Mouse (Mus musculus): ENCODE results near the gene Car14. TPM values are rescaled to one million over a fixed set of nuclear protein-coding genes. Genes with fewer than 3 reads are reported as not detected.

Car14 gene
- polyA plus RNA-seq, 1 experiment from 2014 or later, result 7.6 TPM

DNA sequence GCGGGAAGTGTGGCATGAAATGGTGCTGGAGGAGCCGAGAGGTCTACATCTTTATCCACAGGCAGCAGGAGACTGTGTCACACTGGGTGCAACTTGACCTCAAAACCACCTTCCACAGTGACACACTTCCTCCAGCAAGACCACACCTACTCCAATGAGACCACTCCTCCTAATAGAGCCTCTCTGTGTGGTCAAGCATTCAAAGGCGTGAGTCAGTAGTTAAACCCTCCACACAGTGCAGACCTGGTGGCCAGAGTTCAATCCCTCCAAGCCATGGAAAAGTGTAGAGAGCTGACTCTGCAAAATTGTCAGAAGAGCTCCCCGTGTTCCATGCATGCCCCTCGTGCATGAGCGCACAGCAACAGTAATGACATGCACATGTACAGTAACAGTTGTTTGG lies 38.3 kb upstream of the Car14 start:
- no peaks in the 10 kb centered on the region for H3K4me1 ChIP-seq (ENCODE audit: control insufficient read depth, insufficient read depth, low read length)
- 78% methylated on average over 6 of the region's 6 CpGs for whole genome bisulfite sequencing
- no peak overlapping the region for H3K4me2 ChIP-seq (ENCODE audit: low read length)
- no peak overlapping the region for H3K9ac ChIP-seq (ENCODE audit: low read depth, low read length)
- no peak for ATAC-seq
- H3K9me3 ChIP-seq (replicated peaks; ENCODE audit: control insufficient read depth, low read length, poor library complexity, severe bottlenecking), result no peaks in the 10 kb centered on the region
- H3K36me3 ChIP-seq (ENCODE audit: control insufficient read depth, insufficient read depth, low read length), result peaks cover 15% of the 10 kb centered on the region
- no peak overlapping the region for H3K4me3 ChIP-seq (ENCODE audit: low read depth, low read length)
- no peak overlapping the region for H3K27ac ChIP-seq (ENCODE audit: low read length)
- H3K27me3 ChIP-seq (ENCODE audit: control insufficient read depth, insufficient read depth, low read depth, low read length), result no peaks in the 10 kb centered on the region

DNA sequence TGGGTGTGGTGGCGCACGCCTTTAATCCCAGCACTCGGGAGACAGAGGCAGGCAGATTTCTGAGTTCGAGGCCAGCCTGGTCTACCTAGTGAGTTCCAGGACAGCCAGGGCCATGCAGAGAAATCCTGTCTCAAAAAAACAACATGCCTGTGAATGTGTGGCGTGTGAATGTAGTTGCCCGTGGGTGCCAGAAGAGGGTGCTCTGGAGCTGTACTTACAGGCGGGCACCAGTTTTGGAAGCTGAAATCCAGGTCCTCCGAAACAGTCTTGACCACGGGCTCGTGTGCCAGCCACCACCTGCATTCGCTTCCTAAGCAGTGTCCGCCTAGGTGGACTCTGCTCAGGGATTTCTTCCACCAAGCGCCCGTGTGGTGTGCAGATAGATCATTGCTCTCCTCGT lies 34.3 kb upstream of the Car14 start:
- Histone ChIP-seq H3K27me3 (ENCODE audit: control insufficient read depth, insufficient read depth, low read depth, low read length) (no peaks in the 10 kb centered on the region), H3K4me3 (ENCODE audit: low read depth, low read length) (no peak overlapping the region), H3K36me3 (ENCODE audit: control insufficient read depth, insufficient read depth, low read length) (peaks cover 17% of the 10 kb centered on the region), H3K4me2 (ENCODE audit: low read length) (no peak overlapping the region), H3K9ac (ENCODE audit: low read depth, low read length) (no peak overlapping the region), H3K9me3 (replicated peaks; ENCODE audit: control insufficient read depth, low read length, poor library complexity, severe bottlenecking) (no peaks in the 10 kb centered on the region), H3K4me1 (ENCODE audit: control insufficient read depth, insufficient read depth, low read length) (no peaks in the 10 kb centered on the region), H3K27ac (ENCODE audit: low read length) (no peak overlapping the region)
- 97% methylated on average over 15 of the region's 15 CpGs for WGBS
- no peak for ATAC-seq

DNA sequence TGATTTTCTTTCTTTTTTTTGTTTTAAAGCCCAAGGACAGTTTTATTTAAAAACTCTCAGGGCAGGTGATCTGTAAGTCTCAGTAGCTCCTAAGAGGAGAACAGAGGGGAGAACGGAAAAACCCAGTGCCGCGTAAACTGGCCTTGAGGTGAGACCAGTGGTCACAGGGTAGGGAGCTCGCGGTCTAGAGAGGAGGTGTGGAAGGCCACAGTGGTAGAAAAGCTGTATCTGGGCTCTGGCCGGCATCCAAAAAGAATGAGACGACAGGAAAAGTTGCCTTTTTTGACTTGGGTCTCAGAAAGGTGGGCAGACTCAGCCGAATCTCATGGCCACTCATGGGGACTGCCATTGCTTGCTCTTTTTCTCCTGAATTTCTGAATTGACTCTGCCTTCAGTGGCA lies 33.7 kb upstream of the Car14 start:
- peaks cover 17% of the 10 kb centered on the region for H3K36me3 ChIP-seq (ENCODE audit: control insufficient read depth, insufficient read depth, low read length)
- ATAC-seq, result no peak

DNA sequence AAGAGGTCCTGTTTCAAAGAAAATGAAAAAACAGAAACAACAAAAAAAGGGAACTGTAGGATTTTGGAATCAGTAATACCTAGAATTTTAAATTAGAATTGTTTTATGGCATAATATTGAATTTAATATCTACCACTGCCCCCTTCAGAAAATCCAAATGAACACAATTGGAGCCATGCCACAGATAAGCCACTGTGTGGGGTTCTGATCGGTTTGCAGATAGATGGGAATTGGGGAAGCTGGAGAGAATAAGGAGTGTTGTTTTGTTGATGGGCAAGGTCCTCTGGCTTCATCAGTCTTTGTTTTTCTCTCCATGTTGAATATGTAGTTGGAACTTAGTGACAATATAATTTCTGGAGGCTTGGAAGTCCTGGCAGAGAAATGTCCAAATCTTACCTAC lies 30.0 kb upstream of the Car14 start:
- Histone ChIP-seq H3K27me3 (ENCODE audit: control insufficient read depth, insufficient read depth, low read depth, low read length) (no peaks in the 10 kb centered on the region), H3K4me2 (ENCODE audit: low read length) (no peak overlapping the region), H3K9ac (ENCODE audit: low read depth, low read length) (no peak overlapping the region), H3K36me3 (ENCODE audit: control insufficient read depth, insufficient read depth, low read length) (peaks cover 15% of the 10 kb centered on the region), H3K9me3 (replicated peaks; ENCODE audit: control insufficient read depth, low read length, poor library complexity, severe bottlenecking) (no peaks in the 10 kb centered on the region), H3K27ac (ENCODE audit: low read length) (no peak overlapping the region), H3K4me3 (ENCODE audit: low read depth, low read length) (no peak overlapping the region), H3K4me1 (ENCODE audit: control insufficient read depth, insufficient read depth, low read length) (peaks cover 3% of the 10 kb centered on the region; the same call in 1 of the 2 replicates)
- no peak for ATAC-seq
- WGBS, result 90% methylated on average over 1 of the region's 1 CpGs

More for the DNA sequence above, 33.7 kb upstream of the Car14 start:
- H3K4me2 ChIP-seq (ENCODE audit: low read length), result no peak overlapping the region
- WGBS, result 94% methylated on average over 8 of the region's 8 CpGs
- no peaks in the 10 kb centered on the region for H3K27me3 ChIP-seq (ENCODE audit: control insufficient read depth, insufficient read depth, low read depth, low read length)
- no peak overlapping the region for H3K27ac ChIP-seq (ENCODE audit: low read length)
- H3K4me3 ChIP-seq (ENCODE audit: low read depth, low read length), result no peak overlapping the region
- H3K9ac ChIP-seq (ENCODE audit: low read depth, low read length), result no peak overlapping the region
- H3K4me1 ChIP-seq (ENCODE audit: control insufficient read depth, insufficient read depth, low read length), result no peaks in the 10 kb centered on the region
- no peaks in the 10 kb centered on the region for H3K9me3 ChIP-seq (replicated peaks; ENCODE audit: control insufficient read depth, low read length, poor library complexity, severe bottlenecking)

DNA sequence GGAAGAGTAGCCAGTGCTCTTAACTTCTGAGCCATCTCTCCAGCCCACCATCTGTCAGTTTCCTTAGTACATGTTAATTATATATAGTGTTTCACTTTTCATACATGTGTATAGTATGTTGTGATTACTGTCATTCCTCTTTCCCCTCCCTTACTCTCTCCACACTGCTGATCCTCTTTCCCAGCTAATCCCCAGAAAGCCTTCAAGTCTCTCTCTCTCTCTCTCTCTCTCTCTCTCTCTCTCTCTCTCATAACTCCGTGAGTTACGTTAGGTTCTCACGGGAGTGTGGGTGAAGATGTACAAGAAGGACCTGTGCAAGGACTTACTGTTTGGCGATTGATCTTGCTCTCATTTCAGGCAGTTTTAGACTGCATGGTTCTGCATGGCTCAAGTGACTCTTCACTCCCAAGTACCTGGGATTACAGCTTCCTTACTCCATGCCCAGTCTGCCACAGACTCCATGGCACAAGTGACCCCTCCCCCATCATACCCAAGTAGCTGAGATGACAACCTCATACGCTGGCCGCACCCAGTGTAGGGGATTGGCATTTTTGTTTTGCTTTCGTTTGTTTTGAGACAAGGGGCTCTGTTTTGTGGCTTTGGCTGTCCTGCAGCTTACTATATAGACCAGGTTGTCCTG lies 28.7 kb upstream of the Car14 start:
- Histone ChIP-seq H3K4me2 (ENCODE audit: low read length) (no peak overlapping the region), H3K27me3 (ENCODE audit: control insufficient read depth, insufficient read depth, low read depth, low read length) (no peaks in the 10 kb centered on the region), H3K9ac (ENCODE audit: low read depth, low read length) (no peak overlapping the region), H3K4me3 (ENCODE audit: low read depth, low read length) (no peak overlapping the region), H3K36me3 (ENCODE audit: control insufficient read depth, insufficient read depth, low read length) (peaks cover 6% of the 10 kb centered on the region), H3K9me3 (replicated peaks; ENCODE audit: control insufficient read depth, low read length, poor library complexity, severe bottlenecking) (no peaks in the 10 kb centered on the region), H3K4me1 (ENCODE audit: control insufficient read depth, insufficient read depth, low read length) (peaks cover 3% of the 10 kb centered on the region; the same call in 1 of the 2 replicates), H3K27ac (ENCODE audit: low read length) (no peak overlapping the region)
- no peak for ATAC-seq
- WGBS, result 85% methylated on average over 7 of the region's 7 CpGs

DNA sequence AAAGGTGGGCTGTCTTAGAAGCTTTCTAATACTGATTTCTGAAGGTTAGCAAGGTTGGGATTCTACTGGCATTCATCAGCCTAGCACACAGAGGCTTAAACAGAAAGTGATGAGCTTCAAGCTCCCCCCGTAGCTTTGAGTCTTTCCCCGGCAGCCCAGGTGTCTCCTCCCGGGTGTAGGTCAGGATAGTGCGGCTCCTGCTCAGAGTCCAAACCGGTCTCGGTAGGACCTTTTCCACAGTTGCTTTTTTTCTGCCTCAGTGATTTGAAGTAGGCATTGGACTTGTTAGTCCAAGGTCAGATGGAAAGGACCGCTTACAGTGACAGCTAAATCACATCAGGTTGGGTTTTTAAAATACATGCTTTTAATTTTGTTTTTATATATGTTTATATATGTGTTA lies 28.1 kb upstream of the Car14 start:
- 92% methylated on average over 7 of the region's 7 CpGs for WGBS

DNA sequence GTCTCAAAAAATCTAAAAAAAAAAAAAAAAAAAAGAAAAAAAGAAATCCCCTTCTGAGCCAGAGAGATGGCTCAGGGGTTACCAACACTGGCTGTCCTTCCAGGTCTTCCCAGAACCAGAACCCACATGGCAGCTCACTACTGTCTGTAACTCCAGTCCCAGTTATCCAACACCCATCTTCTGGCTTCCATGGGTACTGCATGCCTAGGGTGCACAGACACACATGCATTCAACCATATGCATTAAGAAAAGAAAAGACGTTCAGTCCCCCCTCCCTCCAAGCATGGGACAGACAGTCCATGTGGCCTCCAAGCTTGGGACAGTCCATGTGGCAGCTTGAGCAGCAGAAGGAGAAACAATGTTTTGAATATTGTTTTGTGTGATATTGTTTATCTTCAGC lies 27.7 kb upstream of the Car14 start:
- H3K9me3 ChIP-seq (replicated peaks; ENCODE audit: control insufficient read depth, low read length, poor library complexity, severe bottlenecking), result no peaks in the 10 kb centered on the region
- H3K4me2 ChIP-seq (ENCODE audit: low read length), result no peak overlapping the region
- no peaks in the 10 kb centered on the region for H3K27me3 ChIP-seq (ENCODE audit: control insufficient read depth, insufficient read depth, low read depth, low read length)
- no peak overlapping the region for H3K27ac ChIP-seq (ENCODE audit: low read length)
- H3K4me1 ChIP-seq (ENCODE audit: control insufficient read depth, insufficient read depth, low read length), result peaks cover 3% of the 10 kb centered on the region; the same call in 1 of the 2 replicates
- WGBS, result 48% methylated on average over 1 of the region's 1 CpGs
- no peak for ATAC-seq
- no peak overlapping the region for H3K4me3 ChIP-seq (ENCODE audit: low read depth, low read length)
- no peaks in the 10 kb centered on the region for H3K36me3 ChIP-seq (ENCODE audit: control insufficient read depth, insufficient read depth, low read length)
- no peak overlapping the region for H3K9ac ChIP-seq (ENCODE audit: low read depth, low read length)

More for the DNA sequence above, 28.1 kb upstream of the Car14 start:
- no peak overlapping the region for H3K4me3 ChIP-seq (ENCODE audit: low read depth, low read length)
- no peaks in the 10 kb centered on the region for H3K27me3 ChIP-seq (ENCODE audit: control insufficient read depth, insufficient read depth, low read depth, low read length)
- no peak overlapping the region for H3K27ac ChIP-seq (ENCODE audit: low read length)
- H3K4me1 ChIP-seq (ENCODE audit: control insufficient read depth, insufficient read depth, low read length), result peaks cover 3% of the 10 kb centered on the region; the same call in 1 of the 2 replicates
- ATAC-seq, result no peak
- H3K9ac ChIP-seq (ENCODE audit: low read depth, low read length), result no peak overlapping the region
- no peaks in the 10 kb centered on the region; the same call in 1 of the 2 replicates for H3K36me3 ChIP-seq (ENCODE audit: control insufficient read depth, insufficient read depth, low read length)
- H3K9me3 ChIP-seq (replicated peaks; ENCODE audit: control insufficient read depth, low read length, poor library complexity, severe bottlenecking), result no peaks in the 10 kb centered on the region
- no peak overlapping the region for H3K4me2 ChIP-seq (ENCODE audit: low read length)

DNA sequence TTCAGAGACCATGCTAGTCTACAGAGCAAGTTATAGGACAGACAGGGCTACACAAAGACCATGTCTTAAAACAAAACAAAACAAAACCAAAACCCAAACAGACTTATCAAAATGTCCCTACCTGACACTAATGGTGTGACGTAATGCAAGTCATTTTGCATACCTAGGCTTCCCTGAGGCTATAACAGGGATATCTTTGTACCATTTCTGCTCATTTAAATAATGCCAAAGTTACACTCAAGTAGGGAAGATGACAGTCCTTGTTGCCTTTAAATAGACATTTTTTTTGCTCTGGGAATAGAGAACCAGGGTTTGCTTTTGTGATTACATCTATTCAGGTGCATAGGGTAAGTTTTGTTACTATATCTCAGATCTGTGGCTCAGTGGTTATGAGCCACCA lies 27.0 kb upstream of the Car14 start:
- Histone ChIP-seq H3K9ac (ENCODE audit: low read depth, low read length) (no peak overlapping the region), H3K27me3 (ENCODE audit: control insufficient read depth, insufficient read depth, low read depth, low read length) (no peaks in the 10 kb centered on the region), H3K4me3 (ENCODE audit: low read depth, low read length) (no peak overlapping the region), H3K36me3 (ENCODE audit: control insufficient read depth, insufficient read depth, low read length) (no peaks in the 10 kb centered on the region), H3K4me1 (ENCODE audit: control insufficient read depth, insufficient read depth, low read length) (peaks cover 3% of the 10 kb centered on the region; the same call in 1 of the 2 replicates), H3K4me2 (ENCODE audit: low read length) (no peak overlapping the region), H3K9me3 (replicated peaks; ENCODE audit: control insufficient read depth, low read length, poor library complexity, severe bottlenecking) (no peaks in the 10 kb centered on the region), H3K27ac (ENCODE audit: low read length) (no peak overlapping the region)
- WGBS, result 86% methylated on average over 1 of the region's 1 CpGs
- ATAC-seq, result no peak

DNA sequence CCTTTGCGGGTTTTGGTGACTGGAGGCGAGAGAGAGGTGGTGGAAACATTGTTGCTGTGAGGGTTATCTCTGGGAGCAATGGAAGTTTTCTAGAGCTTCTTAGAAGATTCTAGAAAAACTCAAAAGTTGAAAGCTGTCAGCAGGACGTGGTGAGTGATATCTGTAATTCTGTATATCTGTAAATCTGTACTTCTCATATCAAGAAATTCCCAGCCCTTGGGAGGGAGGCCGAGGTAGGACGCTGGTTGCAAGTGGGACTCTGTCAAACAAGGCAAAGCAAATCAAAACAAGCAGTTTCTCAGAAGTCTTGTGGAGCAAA lies 25.9 kb upstream of the Car14 start:
- Histone ChIP-seq H3K36me3 (ENCODE audit: control insufficient read depth, insufficient read depth, low read length) (no peaks in the 10 kb centered on the region), H3K4me3 (ENCODE audit: low read depth, low read length) (peak overlapping the region; percentile 89), H3K27ac (ENCODE audit: low read length) (no peak overlapping the region), H3K9me3 (replicated peaks; ENCODE audit: control insufficient read depth, low read length, poor library complexity, severe bottlenecking) (no peaks in the 10 kb centered on the region), H3K27me3 (ENCODE audit: control insufficient read depth, insufficient read depth, low read depth, low read length) (no peaks in the 10 kb centered on the region), H3K4me1 (ENCODE audit: control insufficient read depth, insufficient read depth, low read length) (peaks cover 3% of the 10 kb centered on the region; the same call in 1 of the 2 replicates), H3K4me2 (ENCODE audit: low read length) (peak overlapping the region; percentile 72), H3K9ac (ENCODE audit: low read depth, low read length) (peak overlapping the region; percentile 78)
- WGBS, result 6% methylated on average over 5 of the region's 5 CpGs
- ATAC-seq, result no peak

Data from midbrain, embryonic 16.5 days (tissue).